Mouse (Mus musculus): Measurements from ENCODE around the gene Il4ra. TPM values are rescaled to one million over a fixed set of nuclear protein-coding genes. Genes with fewer than 3 reads are reported as not detected.

Gene Il4ra
- polyA plus RNA-seq, 1 experiment from 2014 or later: 1.8 TPM

- ATAC-seq (replicated peaks; ENCODE audit: insufficient number of reproducible peaks, low FRiP score, low TSS enrichment, low read depth): no peak
- Histone ChIP-seq H3K4me3 (ENCODE audit: low read depth, low read length) (no peak overlapping the region), H3K27me3 (ENCODE audit: control insufficient read depth, insufficient read depth, low read length) (no peaks in the 10 kb centered on the region), H3K36me3 (replicated peaks; ENCODE audit: control insufficient read depth, insufficient read depth, low read depth, low read length) (no peaks in the 10 kb centered on the region), H3K27ac (replicated peaks; ENCODE audit: low read depth, low read length) (no peak overlapping the region), H3K9me3 (replicated peaks; ENCODE audit: control insufficient read depth, low read length) (no peaks in the 10 kb centered on the region), H3K4me2 (ENCODE audit: low read depth, low read length) (no peak overlapping the region), H3K9ac (replicated peaks; ENCODE audit: low read length) (no peak overlapping the region), H3K4me1 (ENCODE audit: control insufficient read depth, insufficient read depth, low read length) (no peaks in the 10 kb centered on the region)
- 82% methylated on average over 11 of the region's 11 CpGs for WGBS
- DNase-seq (ENCODE audit: low spot score): no peak
These were observed 45.8 kb downstream of the Il4ra start for GRCm38 (mm10) chr7:125597516-125598347.

GRCm38 (mm10) chr7:125599373-125599973 is 47.6 kb downstream of the Il4ra start:
- Histone ChIP-seq H3K9me3 (replicated peaks; ENCODE audit: control insufficient read depth, low read length) (no peaks in the 10 kb centered on the region), H3K27ac (replicated peaks; ENCODE audit: low read depth, low read length) (no peak overlapping the region), H3K36me3 (replicated peaks; ENCODE audit: control insufficient read depth, insufficient read depth, low read depth, low read length) (no peaks in the 10 kb centered on the region), H3K27me3 (ENCODE audit: control insufficient read depth, insufficient read depth, low read length) (no peaks in the 10 kb centered on the region), H3K4me3 (ENCODE audit: low read depth, low read length) (no peak overlapping the region), H3K9ac (replicated peaks; ENCODE audit: low read length) (no peak overlapping the region), H3K4me2 (ENCODE audit: low read depth, low read length) (no peak overlapping the region), H3K4me1 (ENCODE audit: control insufficient read depth, insufficient read depth, low read length) (no peaks in the 10 kb centered on the region)
- 54% methylated on average over 4 of the region's 4 CpGs for WGBS
- DNase-seq (ENCODE audit: low spot score) (no peak), ATAC-seq (replicated peaks; ENCODE audit: insufficient number of reproducible peaks, low FRiP score, low TSS enrichment, low read depth) (no peak)

GRCm38 (mm10) chr7:125600136-125600535 is 48.2 kb downstream of the Il4ra start:
- ATAC-seq (replicated peaks; ENCODE audit: insufficient number of reproducible peaks, low FRiP score, low TSS enrichment, low read depth) (no peak), DNase-seq (ENCODE audit: low spot score) (no peak)
- Histone ChIP-seq H3K36me3 (replicated peaks; ENCODE audit: control insufficient read depth, insufficient read depth, low read depth, low read length) (no peaks in the 10 kb centered on the region), H3K4me1 (ENCODE audit: control insufficient read depth, insufficient read depth, low read length) (no peaks in the 10 kb centered on the region), H3K4me2 (ENCODE audit: low read depth, low read length) (no peak overlapping the region), H3K27ac (replicated peaks; ENCODE audit: low read depth, low read length) (no peak overlapping the region), H3K27me3 (ENCODE audit: control insufficient read depth, insufficient read depth, low read length) (no peaks in the 10 kb centered on the region), H3K9me3 (replicated peaks; ENCODE audit: control insufficient read depth, low read length) (no peaks in the 10 kb centered on the region), H3K4me3 (ENCODE audit: low read depth, low read length) (no peak overlapping the region), H3K9ac (replicated peaks; ENCODE audit: low read length) (no peak overlapping the region)
- WGBS: 72% methylated on average over 10 of the region's 10 CpGs

GRCm38 (mm10) chr7:125600612-125601279 is 48.8 kb downstream of the Il4ra start:
- no peak overlapping the region for H3K9ac ChIP-seq (replicated peaks; ENCODE audit: low read length)
- no peak for ATAC-seq (replicated peaks; ENCODE audit: insufficient number of reproducible peaks, low FRiP score, low TSS enrichment, low read depth)
- no peaks in the 10 kb centered on the region for H3K9me3 ChIP-seq (replicated peaks; ENCODE audit: control insufficient read depth, low read length)
- WGBS: 51% methylated on average over 6 of the region's 6 CpGs
- no peaks in the 10 kb centered on the region for H3K4me1 ChIP-seq (ENCODE audit: control insufficient read depth, insufficient read depth, low read length)
- H3K4me3 ChIP-seq (ENCODE audit: low read depth, low read length): no peak overlapping the region
- no peak overlapping the region for H3K27ac ChIP-seq (replicated peaks; ENCODE audit: low read depth, low read length)
- H3K4me2 ChIP-seq (ENCODE audit: low read depth, low read length): no peak overlapping the region
- no peaks in the 10 kb centered on the region for H3K36me3 ChIP-seq (replicated peaks; ENCODE audit: control insufficient read depth, insufficient read depth, low read depth, low read length)
- no peak for DNase-seq (ENCODE audit: low spot score)
- no peaks in the 10 kb centered on the region for H3K27me3 ChIP-seq (ENCODE audit: control insufficient read depth, insufficient read depth, low read length)

- no peaks in the 10 kb centered on the region for H3K9me3 ChIP-seq (replicated peaks; ENCODE audit: control insufficient read depth, low read length)
- ATAC-seq (replicated peaks; ENCODE audit: insufficient number of reproducible peaks, low FRiP score, low TSS enrichment, low read depth) (no peak), DNase-seq (ENCODE audit: low spot score) (no peak)
- H3K36me3 ChIP-seq (replicated peaks; ENCODE audit: control insufficient read depth, insufficient read depth, low read depth, low read length): no peaks in the 10 kb centered on the region
- H3K27me3 ChIP-seq (ENCODE audit: control insufficient read depth, insufficient read depth, low read length): no peaks in the 10 kb centered on the region
- H3K27ac ChIP-seq (replicated peaks; ENCODE audit: low read depth, low read length): no peak overlapping the region
- no peak overlapping the region for H3K9ac ChIP-seq (replicated peaks; ENCODE audit: low read length)
- no peak overlapping the region for H3K4me2 ChIP-seq (ENCODE audit: low read depth, low read length)
- H3K4me3 ChIP-seq (ENCODE audit: low read depth, low read length): no peak overlapping the region
- 88% methylated on average over 6 of the region's 6 CpGs for WGBS
- H3K4me1 ChIP-seq (ENCODE audit: control insufficient read depth, insufficient read depth, low read length): no peaks in the 10 kb centered on the region
These were observed 49.4 kb downstream of the Il4ra start for GRCm38 (mm10) chr7:125601280-125601670.

- H3K27ac ChIP-seq (replicated peaks; ENCODE audit: low read depth, low read length): no peak overlapping the region
- no peak for DNase-seq (ENCODE audit: low spot score)
- no peaks in the 10 kb centered on the region for H3K9me3 ChIP-seq (replicated peaks; ENCODE audit: control insufficient read depth, low read length)
- H3K4me3 ChIP-seq (ENCODE audit: low read depth, low read length): no peak overlapping the region
- H3K4me1 ChIP-seq (ENCODE audit: control insufficient read depth, insufficient read depth, low read length): no peaks in the 10 kb centered on the region
- H3K36me3 ChIP-seq (replicated peaks; ENCODE audit: control insufficient read depth, insufficient read depth, low read depth, low read length): no peaks in the 10 kb centered on the region
- no peak overlapping the region for H3K4me2 ChIP-seq (ENCODE audit: low read depth, low read length)
- 70% methylated on average over 11 of the region's 11 CpGs for WGBS
- no peak for ATAC-seq (replicated peaks; ENCODE audit: insufficient number of reproducible peaks, low FRiP score, low TSS enrichment, low read depth)
- H3K9ac ChIP-seq (replicated peaks; ENCODE audit: low read length): no peak overlapping the region
- H3K27me3 ChIP-seq (ENCODE audit: control insufficient read depth, insufficient read depth, low read length): no peaks in the 10 kb centered on the region
These were observed 50.0 kb downstream of the Il4ra start for GRCm38 (mm10) chr7:125601821-125602448.

- H3K4me3 ChIP-seq (ENCODE audit: low read depth, low read length): no peak within 1 kb of the TSS
- H3K27me3 ChIP-seq (ENCODE audit: control insufficient read depth, insufficient read depth, low read length): no peaks in the 10 kb centered on the region
- 80% methylated on average over 11 of the region's 11 CpGs for WGBS
- H3K4me2 ChIP-seq (ENCODE audit: low read depth, low read length): no peak within 1 kb of the TSS
- ATAC-seq (replicated peaks; ENCODE audit: insufficient number of reproducible peaks, low FRiP score, low TSS enrichment, low read depth) (no peak), DNase-seq (ENCODE audit: low spot score) (no peak)
- H3K4me1 ChIP-seq (ENCODE audit: control insufficient read depth, insufficient read depth, low read length): no peaks in the 10 kb centered on the region
- no peak within 1 kb of the TSS for H3K27ac ChIP-seq (replicated peaks; ENCODE audit: low read depth, low read length)
- no peaks in the 10 kb centered on the region for H3K9me3 ChIP-seq (replicated peaks; ENCODE audit: control insufficient read depth, low read length)
- H3K36me3 ChIP-seq (replicated peaks; ENCODE audit: control insufficient read depth, insufficient read depth, low read depth, low read length): no peaks in the 10 kb centered on the region
- no peak within 1 kb of the TSS for H3K9ac ChIP-seq (replicated peaks; ENCODE audit: low read length)
These were observed 51.3 kb downstream of the Il4ra start, which contains the start of gene Il21r for GRCm38 (mm10) chr7:125603185-125603631. TSS of gene Il21r (plus strand) at chr7:125603429.
